In genomic region chr4:132295696-132296390, GRCm38 (mm10) we compare ENCODE assay signal across 15 mouse cellular contexts. TPM values are rescaled to one million over a fixed set of nuclear protein-coding genes. Genes with fewer than 3 reads are reported as not detected.
DNase-seq lines count a peak whose midpoint lies in the region; ATAC-seq and TF ChIP-seq lines count a peak whose summit lies in the region.
"Had no signal": no experiment of that assay in that cellular context is flagged by ENCODE, and none has a peak within 500 bp of the region (broad histone marks: within the 10 kb centered on the region; RNA-seq: fewer than 3 reads in every experiment).

No protein-coding gene starts in this region.

- no peak overlapping the region for H3K4me3 ChIP-seq in intestine, postnatal 0 days (ENCODE audit: low read depth, low read length)
- no peak overlapping the region for H3K4me3 ChIP-seq in intestine, embryonic 16.5 days (ENCODE audit: low read length)
- no peak overlapping the region for H3K4me3 ChIP-seq in midbrain, embryonic 16.5 days (ENCODE audit: low read depth, low read length)
- H3K4me3 ChIP-seq: erythroblast, embryonic 14.5 days; intestine, embryonic 15.5 days; lung, embryonic 15.5 days; midbrain, embryonic 13.5 days; neural tube, embryonic 13.5 days had no signal

- peak; percentile 38 for TF ChIP-seq CTCF in intestine, postnatal 0 days (IDR thresholded peaks at IDR 0.05; ENCODE audit: low read depth)
- peak; percentile 39 for TF ChIP-seq CTCF in Patski (IDR thresholded peaks at IDR 0.05)

- CTCF ChIA-PET in Patski (lab: Charles Lee), result interaction anchor here (0.8 to 1.2 kb wide), 3 partner anchors 11 to 218 kb away, joined by 3 to 4 read pairs (median 3); no protein-coding TSS in a partner anchor

- POLR2A ChIA-PET in Patski (lab: Charles Lee), result no interaction called here

- H3K27me3 ChIP-seq in intestine, postnatal 0 days (replicated peaks; ENCODE audit: control insufficient read depth, insufficient read depth, low read length), result no peaks in the 10 kb centered on the region
- H3K27me3 ChIP-seq in intestine, embryonic 16.5 days (replicated peaks; ENCODE audit: control insufficient read depth, insufficient read depth, low read length), result no peaks in the 10 kb centered on the region
- H3K27me3 ChIP-seq in Patski, result no peaks in the 10 kb centered on the region
- no peaks in the 10 kb centered on the region for H3K27me3 ChIP-seq in midbrain, embryonic 16.5 days (ENCODE audit: control insufficient read depth, insufficient read depth, low read depth, low read length)
- H3K27me3 ChIP-seq: intestine, embryonic 15.5 days; lung, embryonic 15.5 days; midbrain, embryonic 13.5 days; neural tube, embryonic 13.5 days had no signal

- no peak overlapping the region for H3K9ac ChIP-seq in intestine, postnatal 0 days (ENCODE audit: low read depth, low read length)
- no peak overlapping the region for H3K9ac ChIP-seq in intestine, embryonic 16.5 days (ENCODE audit: low read depth, low read length)
- no peak overlapping the region for H3K9ac ChIP-seq in midbrain, embryonic 16.5 days (ENCODE audit: low read depth, low read length)
- H3K9ac ChIP-seq: intestine, embryonic 15.5 days; lung, embryonic 15.5 days; midbrain, embryonic 13.5 days; neural tube, embryonic 13.5 days had no signal

- peak; percentile 34 for DNase-seq in lung, postnatal 36 days
- DNase-seq in lung, postnatal 14 days, result no peak
- no peak for DNase-seq in Patski (ENCODE audit: low read depth, low spot score)
- no peak for DNase-seq in layer of hippocampus, adult 11-12 months (ENCODE audit: low spot score)
- DNase-seq: cerebellum, postnatal 36 days; heart, adult 18-20 months had no signal

- H3K9me3 ChIP-seq in intestine, postnatal 0 days (ENCODE audit: control insufficient read depth), result no peaks in the 10 kb centered on the region
- no peaks in the 10 kb centered on the region for H3K9me3 ChIP-seq in intestine, embryonic 16.5 days (ENCODE audit: control insufficient read depth, low read length)
- H3K9me3 ChIP-seq in midbrain, embryonic 16.5 days (replicated peaks; ENCODE audit: control insufficient read depth, low read length, poor library complexity, severe bottlenecking), result no peaks in the 10 kb centered on the region
- H3K9me3 ChIP-seq: intestine, embryonic 15.5 days; lung, embryonic 15.5 days; midbrain, embryonic 13.5 days; neural tube, embryonic 13.5 days had no signal

- no peak overlapping the region for H3K27ac ChIP-seq in intestine, postnatal 0 days (ENCODE audit: low read depth, low read length)
- H3K27ac ChIP-seq in intestine, embryonic 16.5 days (ENCODE audit: low read length), result no peak overlapping the region
- H3K27ac ChIP-seq in midbrain, embryonic 16.5 days (ENCODE audit: low read length), result no peak overlapping the region
- H3K27ac ChIP-seq: intestine, embryonic 15.5 days; lung, embryonic 15.5 days; midbrain, embryonic 13.5 days; neural tube, embryonic 13.5 days had no signal

- peaks cover 17% of the 10 kb centered on the region for H3K36me3 ChIP-seq in intestine, postnatal 0 days (ENCODE audit: control insufficient read depth, insufficient read depth)
- peaks cover 8% of the 10 kb centered on the region for H3K36me3 ChIP-seq in intestine, embryonic 16.5 days (ENCODE audit: control insufficient read depth, insufficient read depth, low read length)
- peaks cover 13% of the 10 kb centered on the region for H3K36me3 ChIP-seq in midbrain, embryonic 16.5 days (ENCODE audit: control insufficient read depth, insufficient read depth, low read length)

- ATAC-seq in intestine, postnatal 0 days, result no peak
- no peak for ATAC-seq in intestine, embryonic 16.5 days
- ATAC-seq in Patski, result no peak
- ATAC-seq in megakaryocyte progenitor cell, adult 5-6 weeks (replicated peaks; ENCODE audit: poor library complexity), result peak; percentile 50; the same call in 1 of the 2 replicates
- no peak for ATAC-seq in midbrain, embryonic 16.5 days
- ATAC-seq: intestine, embryonic 15.5 days; midbrain, embryonic 13.5 days had no signal

- H3K4me2 ChIP-seq in intestine, postnatal 0 days (replicated peaks; ENCODE audit: low read depth), result no peak overlapping the region
- H3K4me2 ChIP-seq in intestine, embryonic 16.5 days (ENCODE audit: low read depth, low read length), result no peak overlapping the region
- no peak overlapping the region for H3K4me2 ChIP-seq in midbrain, embryonic 16.5 days (ENCODE audit: low read length)
- H3K4me2 ChIP-seq: intestine, embryonic 15.5 days; lung, embryonic 15.5 days; midbrain, embryonic 13.5 days; neural tube, embryonic 13.5 days had no signal

- H3K4me1 ChIP-seq in intestine, postnatal 0 days (replicated peaks; ENCODE audit: control insufficient read depth, insufficient read depth, low read length), result no peaks in the 10 kb centered on the region
- H3K4me1 ChIP-seq in intestine, embryonic 16.5 days (ENCODE audit: control insufficient read depth, insufficient read depth, low read length), result no peaks in the 10 kb centered on the region
- H3K4me1 ChIP-seq in midbrain, embryonic 16.5 days (ENCODE audit: control insufficient read depth, insufficient read depth, low read length), result no peaks in the 10 kb centered on the region
- H3K4me1 ChIP-seq: intestine, embryonic 15.5 days; lung, embryonic 15.5 days; midbrain, embryonic 13.5 days; neural tube, embryonic 13.5 days had no signal

- in situ Hi-C loops in Patski (cut with MboI; ENCODE audit: low pct_unique_long_range_greater_than_20kb), result loop anchor here (10.0 kb wide), 1 partner anchor 219 kb away; the partner anchor contains the start of gene Sesn2

- WGBS in intestine, postnatal 0 days, result 55% methylated on average over 8 of the region's 8 CpGs
- 48% methylated on average over 8 of the region's 8 CpGs for WGBS in intestine, embryonic 16.5 days
- WGBS in midbrain, embryonic 16.5 days, result 43% methylated on average over 8 of the region's 8 CpGs

RNA-seq across cellular contexts. Expression of gene Rab42, which starts 7.3 kb away (rescaled TPM):
- polyA plus RNA-seq in intestine, postnatal 0 days (2015; fragmentation: Nextera tagmentation; extraction: Ambion mirVana), result 48.2 and 48.3 TPM in 2 replicates
- 5.3 and 7.8 TPM in 2 replicates for polyA plus RNA-seq in intestine, embryonic 16.5 days (2015; fragmentation: Nextera tagmentation; extraction: Ambion mirVana)
- not detected for polyA plus RNA-seq in Patski (2021)
- total RNA-seq in megakaryocyte progenitor cell, adult 5-6 weeks (2015), result not detected in 2 replicates
- 1.0 and 1.3 TPM in 2 replicates for total RNA-seq in megakaryocyte progenitor cell, adult 5-6 weeks (2017)
- 2.1 and 2.9 TPM in 2 replicates for polyA plus RNA-seq in midbrain, embryonic 16.5 days (2015; fragmentation: Nextera tagmentation; extraction: Ambion mirVana)

RNA-seq across cellular contexts. Expression of gene Taf12, which starts 21.7 kb away (rescaled TPM):
- polyA plus RNA-seq in intestine, postnatal 0 days (2015; fragmentation: Nextera tagmentation; extraction: Ambion mirVana), result 43.2 and 47.5 TPM in 2 replicates
- 39.8 and 41.1 TPM in 2 replicates for polyA plus RNA-seq in intestine, embryonic 16.5 days (2015; fragmentation: Nextera tagmentation; extraction: Ambion mirVana)
- polyA plus RNA-seq in Patski (2021), result 19.1 TPM
- 40.5 and 42.1 TPM in 2 replicates for total RNA-seq in megakaryocyte progenitor cell, adult 5-6 weeks (2015)
- 34.1 and 72.2 TPM in 2 replicates for total RNA-seq in megakaryocyte progenitor cell, adult 5-6 weeks (2017)
- 42.8 and 45.2 TPM in 2 replicates for polyA plus RNA-seq in midbrain, embryonic 16.5 days (2015; fragmentation: Nextera tagmentation; extraction: Ambion mirVana)

RNA-seq across cellular contexts. Expression of gene Trnau1ap, which starts 33.5 kb away (rescaled TPM):
- 80.1 and 84.1 TPM in 2 replicates for polyA plus RNA-seq in intestine, postnatal 0 days (2015; fragmentation: Nextera tagmentation; extraction: Ambion mirVana)
- polyA plus RNA-seq in intestine, embryonic 16.5 days (2015; fragmentation: Nextera tagmentation; extraction: Ambion mirVana), result 79.6 and 81.1 TPM in 2 replicates
- polyA plus RNA-seq in Patski (2021), result 28.9 TPM
- 32.2 and 45.6 TPM in 2 replicates for total RNA-seq in megakaryocyte progenitor cell, adult 5-6 weeks (2015)
- 34.4 and 43.4 TPM in 2 replicates for total RNA-seq in megakaryocyte progenitor cell, adult 5-6 weeks (2017)
- 76.3 and 76.6 TPM in 2 replicates for polyA plus RNA-seq in midbrain, embryonic 16.5 days (2015; fragmentation: Nextera tagmentation; extraction: Ambion mirVana)

RNA-seq across cellular contexts. Expression of gene Gmeb1, which starts 34.4 kb away (rescaled TPM):
- polyA plus RNA-seq in intestine, postnatal 0 days (2015; fragmentation: Nextera tagmentation; extraction: Ambion mirVana), result 8.9 and 9.6 TPM in 2 replicates
- polyA plus RNA-seq in intestine, embryonic 16.5 days (2015; fragmentation: Nextera tagmentation; extraction: Ambion mirVana), result 25.9 and 30.2 TPM in 2 replicates
- polyA plus RNA-seq in Patski (2021), result 14.0 TPM
- 13.9 and 14.3 TPM in 2 replicates for total RNA-seq in megakaryocyte progenitor cell, adult 5-6 weeks (2015)
- 18.7 and 29.3 TPM in 2 replicates for total RNA-seq in megakaryocyte progenitor cell, adult 5-6 weeks (2017)
- 40.0 and 41.1 TPM in 2 replicates for polyA plus RNA-seq in midbrain, embryonic 16.5 days (2015; fragmentation: Nextera tagmentation; extraction: Ambion mirVana)

RNA-seq across cellular contexts. Expression of gene Rcc1, which starts 57.6 kb away (rescaled TPM):
- polyA plus RNA-seq in intestine, postnatal 0 days (2015; fragmentation: Nextera tagmentation; extraction: Ambion mirVana), result 47.4 and 48.7 TPM in 2 replicates
- 82.2 and 90.6 TPM in 2 replicates for polyA plus RNA-seq in intestine, embryonic 16.5 days (2015; fragmentation: Nextera tagmentation; extraction: Ambion mirVana)
- 31.4 TPM for polyA plus RNA-seq in Patski (2021)
- 24.2 and 26.8 TPM in 2 replicates for total RNA-seq in megakaryocyte progenitor cell, adult 5-6 weeks (2015)
- total RNA-seq in megakaryocyte progenitor cell, adult 5-6 weeks (2017), result 44.1 and 46.9 TPM in 2 replicates
- polyA plus RNA-seq in midbrain, embryonic 16.5 days (2015; fragmentation: Nextera tagmentation; extraction: Ambion mirVana), result 29.8 and 30.8 TPM in 2 replicates
